Mouse (Mus musculus): ENCODE measurements at regions not wholly inside any gene's neighbourhood (a gene's known extent, or its start where the extent isn't known, plus 50 kb on each side); places are given as distances from the start of the nearest gene placed in this dataset.

GRCm38 (mm10) chr16:25047726-25048125 lies 238.9 kb upstream of the Tprg start:
- TF ChIP-seq POLR2A (IDR thresholded peaks at IDR 0.05; ENCODE audit: insufficient read depth, low read length), result no peak
- no peak for TF ChIP-seq CTCF (IDR thresholded peaks at IDR 0.05; ENCODE audit: low read depth, low read length)
